Mouse (Mus musculus) embryonic facial prominence, embryonic 15.5 days (tissue): Measurements from ENCODE around the gene Ppp2r5c. TPM values are rescaled to one million over a fixed set of nuclear protein-coding genes. Genes with fewer than 3 reads are reported as not detected.

Experiments
- ATAC-seq: fragments of 200-750 bp; cut with Nextera tagmentation; 2 replicates; pipeline ENCODE4 v1.8.0; 2017; ENCODE audit warnings: low read depth, moderate TSS enrichment; ENCODE audit not compliant: insufficient number of reproducible peaks, low FRiP score, low TSS enrichment
- H3K27ac ChIP-seq: fragments of 300-500 bp; sonication (generic); replicated peaks from 2 replicates; pipeline ENCODE4 v1.5.1; 2015; ENCODE audit warnings: mild to moderate bottlenecking, inconsistent platforms
- H3K27me3 ChIP-seq: fragments of 300-500 bp; sonication (generic); 2 replicates; pipeline ENCODE4 v1.6.1; 2015; ENCODE audit warnings: inconsistent platforms
- H3K36me3 ChIP-seq: fragments of 300-500 bp; sonication (generic); 2 replicates; pipeline ENCODE4 v1.6.1; 2015; ENCODE audit warnings: mild to moderate bottlenecking, inconsistent platforms
- H3K4me1 ChIP-seq: fragments of 300-500 bp; sonication (generic); 2 replicates; pipeline ENCODE4 v1.6.1; 2015; ENCODE audit warnings: inconsistent platforms
- H3K4me2 ChIP-seq: fragments of 300-500 bp; sonication (generic); replicated peaks from 2 replicates; pipeline ENCODE4 v1.6.1; 2015; ENCODE audit warnings: mild to moderate bottlenecking, inconsistent platforms
- H3K4me3 ChIP-seq: fragments of 300-500 bp; sonication (generic); replicated peaks from 2 replicates; pipeline ENCODE4 v1.5.1; 2015; ENCODE audit warnings: mild to moderate bottlenecking, inconsistent platforms
- H3K9ac ChIP-seq: fragments of 300-500 bp; sonication (generic); 2 replicates; pipeline ENCODE4 v1.6.1; 2015; ENCODE audit warnings: inconsistent platforms
- H3K9me3 ChIP-seq: fragments of 300-500 bp; sonication (generic); replicated peaks from 2 replicates; pipeline ENCODE4 v1.6.1; 2016; ENCODE audit warnings: inconsistent platforms
- WGBS: fragments of 180-500 bp; shearing (Covaris S2); methylation state at CpG from one replicate; pipeline ENCODE4 v1.1.7; 2015; 5-methylcytosine and 5-hydroxymethylcytosine counted together
- polyA plus RNA-seq: library from polyadenylated mRNA; unstranded; fragments of >200 nt; fragmentation: Nextera tagmentation; extraction: Ambion mirVana; gene quantifications from 2 replicates; pipeline ENCODE4 v1.2.1, GENCODE M21; 2015

Gene Ppp2r5c
- polyA plus RNA-seq, 1 experiment from 2014 or later = 138 TPM

DNA sequence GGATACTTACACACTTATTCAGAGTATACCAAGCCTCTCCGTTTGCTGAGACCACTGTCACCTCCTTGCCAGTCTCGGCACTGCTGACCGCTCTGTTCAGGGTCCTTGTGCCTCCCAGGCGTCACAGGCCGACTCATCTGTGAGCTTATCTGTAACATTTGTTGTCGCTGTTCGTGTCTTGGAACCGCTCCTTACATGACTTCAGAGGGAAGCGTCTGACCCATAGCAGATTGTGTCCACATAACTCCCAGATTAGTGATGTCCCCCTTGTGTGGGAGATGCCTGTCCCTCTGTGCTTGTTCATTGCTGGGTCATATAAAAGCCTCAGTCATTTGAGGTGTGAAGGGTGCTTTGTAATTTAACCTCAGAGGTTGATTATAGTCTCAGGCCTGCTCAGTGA, 29.6 kb downstream of the Ppp2r5c start:
- no peak overlapping the region for H3K4me3 ChIP-seq
- 87% methylated on average over 9 of the region's 9 CpGs for WGBS
- H3K4me2 ChIP-seq = no peak overlapping the region
- no peaks in the 10 kb centered on the region for H3K27me3 ChIP-seq
- no peak for ATAC-seq
- H3K9me3 ChIP-seq = no peaks in the 10 kb centered on the region
- peaks cover 19% of the 10 kb centered on the region; the same call in 1 of the 2 replicates for H3K36me3 ChIP-seq
- H3K9ac ChIP-seq = no peak overlapping the region
- no peak overlapping the region for H3K27ac ChIP-seq
- no peaks in the 10 kb centered on the region for H3K4me1 ChIP-seq

GRCm38 (mm10) chr12:110477906-110478305, 31.0 kb downstream of the Ppp2r5c start:
- no peak overlapping the region for H3K4me3 ChIP-seq
- H3K27me3 ChIP-seq = no peaks in the 10 kb centered on the region
- H3K27ac ChIP-seq = no peak overlapping the region
- H3K9ac ChIP-seq = no peak overlapping the region
- 80% methylated on average over 8 of the region's 8 CpGs for WGBS
- no peak for ATAC-seq
- no peaks in the 10 kb centered on the region for H3K9me3 ChIP-seq
- no peak overlapping the region for H3K4me2 ChIP-seq
- H3K4me1 ChIP-seq = no peaks in the 10 kb centered on the region
- peaks cover 19% of the 10 kb centered on the region; the same call in 1 of the 2 replicates for H3K36me3 ChIP-seq

DNA sequence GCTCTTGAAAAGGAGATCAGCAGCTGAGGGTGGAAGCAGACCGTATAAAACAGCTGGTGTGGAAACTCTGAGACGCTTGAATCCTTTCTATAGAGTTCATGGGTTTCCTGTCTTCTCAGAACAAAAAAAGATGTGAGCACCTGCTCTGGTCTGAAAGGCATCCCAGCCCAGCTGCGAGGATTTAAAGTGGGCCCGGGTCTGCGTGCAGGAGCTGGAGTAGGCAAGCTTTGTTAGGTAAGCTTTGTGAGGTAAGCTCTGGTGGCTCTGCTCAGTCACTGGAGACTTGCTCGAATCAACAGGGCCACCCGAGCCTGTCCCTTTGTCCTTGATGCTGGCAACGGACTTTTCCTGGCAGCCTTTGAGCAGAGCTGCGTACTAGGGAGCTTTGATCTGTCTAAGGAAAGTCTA, 31.7 kb downstream of the Ppp2r5c start:
- Histone ChIP-seq H3K9ac (no peak overlapping the region), H3K27me3 (no peaks in the 10 kb centered on the region), H3K9me3 (no peaks in the 10 kb centered on the region), H3K27ac (no peak overlapping the region), H3K4me2 (no peak overlapping the region), H3K36me3 (peaks cover 19% of the 10 kb centered on the region; the same call in 1 of the 2 replicates), H3K4me1 (peaks cover under 1% of the 10 kb centered on the region; the same call in 1 of the 2 replicates), H3K4me3 (no peak overlapping the region)
- ATAC-seq = no peak
- WGBS = 80% methylated on average over 9 of the region's 9 CpGs

GRCm38 (mm10) chr12:110479268-110479667, 32.3 kb downstream of the Ppp2r5c start:
- Histone ChIP-seq H3K4me2 (no peak overlapping the region), H3K36me3 (peaks cover 19% of the 10 kb centered on the region; the same call in 1 of the 2 replicates), H3K4me3 (no peak overlapping the region), H3K9ac (no peak overlapping the region), H3K27ac (no peak overlapping the region), H3K9me3 (no peaks in the 10 kb centered on the region), H3K27me3 (no peaks in the 10 kb centered on the region), H3K4me1 (peaks cover 5% of the 10 kb centered on the region; the same call in 1 of the 2 replicates)
- WGBS = 88% methylated on average over 12 of the region's 12 CpGs
- no peak for ATAC-seq

- ATAC-seq = no peak
- Histone ChIP-seq H3K36me3 (peaks cover 18% of the 10 kb centered on the region; the same call in 1 of the 2 replicates), H3K27me3 (no peaks in the 10 kb centered on the region), H3K9me3 (no peaks in the 10 kb centered on the region), H3K27ac (no peak overlapping the region), H3K4me1 (peaks cover 11% of the 10 kb centered on the region), H3K9ac (no peak overlapping the region), H3K4me2 (no peak overlapping the region), H3K4me3 (no peak overlapping the region)
- WGBS = 73% methylated on average over 4 of the region's 4 CpGs
Observed at GRCm38 (mm10) chr12:110480701-110481100, 33.8 kb downstream of the Ppp2r5c start.

DNA sequence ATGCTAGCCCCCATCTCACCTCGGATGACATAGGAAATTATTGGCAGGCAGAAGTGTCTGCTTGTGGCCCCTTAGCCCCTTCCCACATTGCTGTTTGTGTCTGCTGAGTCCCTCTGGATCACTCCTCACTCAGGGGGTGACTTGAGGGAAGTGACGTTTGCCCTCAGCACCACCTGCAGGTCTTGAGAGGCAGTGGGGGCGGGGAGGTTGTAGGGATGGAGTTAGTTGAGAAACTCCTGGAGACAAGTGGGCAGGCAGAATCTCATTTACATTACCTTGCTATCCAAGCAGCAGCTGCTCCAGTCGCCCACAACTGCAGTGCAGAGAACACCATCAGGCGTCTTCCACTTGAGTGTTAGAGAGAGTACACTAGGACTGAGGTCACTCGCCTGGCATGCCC, 36.8 kb downstream of the Ppp2r5c start:
- WGBS = 41% methylated on average over 6 of the region's 6 CpGs
- no peak overlapping the region for H3K4me2 ChIP-seq

GRCm38 (mm10) chr12:110484824-110485584, 38.1 kb downstream of the Ppp2r5c start:
- Histone ChIP-seq H3K36me3 (peaks cover 16% of the 10 kb centered on the region), H3K9me3 (0 out of 2 replicates have a peak, but pooled peaks cover under 1% of the 10 kb centered on the region), H3K27ac (peak overlapping the region; percentile 99), H3K27me3 (no peaks in the 10 kb centered on the region), H3K4me2 (peak overlapping the region; percentile 66), H3K4me3 (peak overlapping the region; percentile 76), H3K9ac (peak overlapping the region; percentile 78), H3K4me1 (peaks cover 32% of the 10 kb centered on the region)
- no peak; the same call in 1 of the 2 replicates for ATAC-seq
- under 1% methylated on average over 17 of the region's 17 CpGs for WGBS

More for the DNA sequence above, 36.8 kb downstream of the Ppp2r5c start:
- no peak for ATAC-seq
- Histone ChIP-seq H3K9me3 (no peaks in the 10 kb centered on the region), H3K4me3 (no peak overlapping the region), H3K27ac (no peak overlapping the region), H3K4me1 (peaks cover 32% of the 10 kb centered on the region), H3K9ac (no peak overlapping the region), H3K27me3 (no peaks in the 10 kb centered on the region), H3K36me3 (peaks cover 6% of the 10 kb centered on the region; the same call in 1 of the 2 replicates)

GRCm38 (mm10) chr12:110485585-110486331, 38.8 kb downstream of the Ppp2r5c start:
- WGBS = under 1% methylated on average over 27 of the region's 27 CpGs

GRCm38 (mm10) chr12:110486852-110487251, 39.9 kb downstream of the Ppp2r5c start:
- ATAC-seq = no peak
- Histone ChIP-seq H3K9ac (peak overlapping the region; percentile 78; the same call in 1 of the 2 replicates), H3K4me3 (peak overlapping the region; percentile 76), H3K4me2 (peak overlapping the region; percentile 66), H3K27ac (peak overlapping the region; percentile 99; the same call in 1 of the 2 replicates), H3K27me3 (no peaks in the 10 kb centered on the region), H3K4me1 (peaks cover 32% of the 10 kb centered on the region), H3K9me3 (0 out of 2 replicates have a peak, but pooled peaks cover 4% of the 10 kb centered on the region), H3K36me3 (peaks cover 15% of the 10 kb centered on the region)
- WGBS = 74% methylated on average over 5 of the region's 5 CpGs

More at GRCm38 (mm10) chr12:110485585-110486331, 38.8 kb downstream of the Ppp2r5c start:
- Histone ChIP-seq H3K27ac (peak overlapping the region; percentile 99), H3K4me1 (peaks cover 32% of the 10 kb centered on the region), H3K9ac (peak overlapping the region; percentile 78), H3K9me3 (0 out of 2 replicates have a peak, but pooled peaks cover 4% of the 10 kb centered on the region), H3K36me3 (peaks cover 17% of the 10 kb centered on the region), H3K4me3 (peak overlapping the region; percentile 76), H3K27me3 (no peaks in the 10 kb centered on the region), H3K4me2 (peak overlapping the region; percentile 66)
- peak; percentile 85 for ATAC-seq

DNA sequence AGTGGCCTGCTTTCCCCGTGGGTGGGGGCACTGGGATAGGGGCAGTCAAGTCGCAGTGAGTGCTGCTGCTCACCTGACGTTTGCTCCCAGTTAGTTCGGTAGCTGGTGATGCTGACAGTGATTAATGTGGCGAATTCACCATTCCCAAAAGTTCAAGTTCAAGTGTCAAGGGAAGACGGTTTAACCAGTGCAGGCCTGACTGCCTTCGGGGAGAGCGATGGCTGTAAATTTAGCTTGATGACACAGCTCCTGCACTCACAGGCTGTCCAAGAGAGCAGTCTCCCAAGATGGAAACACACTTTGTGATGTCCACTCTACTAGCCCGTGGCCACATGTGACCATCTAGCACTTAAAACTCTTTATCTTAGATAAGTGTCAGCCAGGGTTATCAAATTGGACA, 41.1 kb downstream of the Ppp2r5c start:
- Histone ChIP-seq H3K27me3 (no peaks in the 10 kb centered on the region), H3K4me3 (no peak overlapping the region), H3K9me3 (0 out of 2 replicates have a peak, but pooled peaks cover 4% of the 10 kb centered on the region), H3K9ac (no peak overlapping the region), H3K4me2 (no peak overlapping the region), H3K36me3 (peaks cover 15% of the 10 kb centered on the region), H3K27ac (no peak overlapping the region), H3K4me1 (peaks cover 32% of the 10 kb centered on the region)
- no peak for ATAC-seq
- 72% methylated on average over 9 of the region's 9 CpGs for WGBS
